Mouse (Mus musculus): ENCODE measurements around the gene Prl2a1. TPM values are rescaled to one million over a fixed set of nuclear protein-coding genes. Genes with fewer than 3 reads are reported as not detected.
"Not testable (repeated sequence)": the region's sequence is repeated elsewhere in the genome, so short reads cannot be mapped to it uniquely, and the experiment has no call there.

The Prl2a1 gene
- not detected in 2 replicates for polyA plus RNA-seq (2012; rRNA removed)

DNA sequence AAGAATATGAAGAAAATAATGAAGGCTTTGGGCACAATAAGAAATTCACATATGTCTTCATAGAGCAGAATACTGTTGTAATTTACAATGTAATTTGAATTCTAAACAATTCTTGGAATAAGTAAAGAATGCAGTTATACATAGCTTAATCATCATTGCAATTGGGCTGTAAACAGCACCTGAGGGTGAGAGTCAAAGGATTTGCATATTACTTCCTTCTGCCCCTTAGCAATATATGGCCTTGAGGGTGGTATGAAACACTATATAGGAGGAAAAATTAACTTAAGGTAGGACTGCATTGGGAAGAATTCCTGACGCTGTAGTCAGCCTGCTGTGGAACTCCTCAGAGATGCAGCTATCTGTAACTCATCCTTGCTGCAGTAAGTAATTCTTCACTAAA is at the start of gene Prl2a1:
TSS of gene Prl2a1 (plus strand) at position 301 of the 400 bp plus-strand sequence.
- H3K27me3 ChIP-seq (replicated peaks; ENCODE audit: control insufficient read depth, insufficient read depth, low read length), result no peaks in the 10 kb centered on the region
- no peak for DNase-seq
- H3K27ac ChIP-seq (ENCODE audit: insufficient read depth, low read depth, low read length), result no peak within 1 kb of the TSS
- H3K36me3 ChIP-seq (ENCODE audit: control insufficient read depth, insufficient read depth, low read length), result no peaks in the 10 kb centered on the region
- 86% methylated on average over 1 of the region's 1 CpGs for WGBS
- no peaks in the 10 kb centered on the region for H3K4me1 ChIP-seq (ENCODE audit: control insufficient read depth, insufficient read depth, low read length)
- no peak within 1 kb of the TSS for H3K4me3 ChIP-seq (ENCODE audit: insufficient read depth, low read depth, low read length)
- TF ChIP-seq CTCF (conservative IDR thresholded peaks at IDR 0.05; ENCODE audit: insufficient read depth, insufficient read length, low read depth, low read length) (no peak), POLR2A (IDR thresholded peaks at IDR 0.05; ENCODE audit: low read depth, low read length) (no peak)

- not testable (repeated sequence) for H3K27me3 ChIP-seq (replicated peaks; ENCODE audit: control insufficient read depth, insufficient read depth, low read length); H3K36me3 ChIP-seq (ENCODE audit: control insufficient read depth, insufficient read depth, low read length); H3K4me1 ChIP-seq (ENCODE audit: control insufficient read depth, insufficient read depth, low read length); DNase-seq; H3K4me3 ChIP-seq (ENCODE audit: insufficient read depth, low read depth, low read length); H3K27ac ChIP-seq (ENCODE audit: insufficient read depth, low read depth, low read length)
- 86% methylated on average over 3 of the region's 3 CpGs for WGBS
Measured at GRCm38 (mm10) chr13:27780704-27781103, 20.8 kb upstream of the Prl2a1 start, which contains the start of gene Prl7c1. Gene Prl7c1 (minus strand): TSS chr13:27780804.

DNA sequence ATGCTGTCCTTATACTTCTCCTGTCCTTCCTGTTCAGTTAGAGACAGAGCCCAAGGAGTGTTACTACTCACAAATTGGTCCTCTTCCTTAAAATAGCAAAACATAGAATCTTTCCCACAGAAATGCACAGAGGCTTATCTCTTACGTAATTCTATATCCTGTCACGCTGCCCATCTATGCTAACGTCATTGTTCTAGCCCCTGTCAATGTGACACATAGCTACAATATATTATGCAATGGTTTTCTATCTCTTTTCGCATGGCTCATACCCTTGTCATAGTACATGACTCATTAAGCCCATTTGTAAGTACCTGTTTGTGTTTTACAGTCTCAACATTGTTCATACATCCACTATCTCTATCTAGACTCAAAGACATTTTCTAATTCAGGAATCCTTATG is 2.2 kb upstream of the Prl2a1 start:
- Histone ChIP-seq H3K27me3 (replicated peaks; ENCODE audit: control insufficient read depth, insufficient read depth, low read length) (no peaks in the 10 kb centered on the region), H3K4me1 (ENCODE audit: control insufficient read depth, insufficient read depth, low read length) (no peaks in the 10 kb centered on the region), H3K36me3 (ENCODE audit: control insufficient read depth, insufficient read depth, low read length) (no peaks in the 10 kb centered on the region), H3K27ac (ENCODE audit: insufficient read depth, low read depth, low read length) (no peak overlapping the region), H3K4me3 (ENCODE audit: insufficient read depth, low read depth, low read length) (no peak overlapping the region)
- 72% methylated on average over 4 of the region's 4 CpGs for WGBS
- TF ChIP-seq CTCF (conservative IDR thresholded peaks at IDR 0.05; ENCODE audit: insufficient read depth, insufficient read length, low read depth, low read length) (no peak), POLR2A (IDR thresholded peaks at IDR 0.05; ENCODE audit: low read depth, low read length) (no peak)
- no peak for DNase-seq

DNA sequence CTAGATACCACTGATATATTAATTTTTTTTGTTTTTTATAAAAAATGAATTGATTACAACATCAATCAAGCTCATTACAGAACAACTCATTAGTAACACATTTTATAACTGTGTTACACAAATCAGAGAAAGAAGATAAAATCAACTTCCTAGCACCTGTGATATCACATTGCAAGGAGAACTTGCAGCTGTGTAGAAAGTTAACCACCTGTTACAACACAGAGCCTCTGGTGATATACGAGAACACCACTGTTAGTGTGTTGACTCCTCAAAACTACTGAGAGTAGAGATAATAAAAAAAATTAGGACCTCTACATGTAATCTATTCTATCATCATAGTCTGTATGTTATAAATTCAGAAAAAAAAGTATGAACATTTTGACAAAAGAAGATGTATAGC is 1.3 kb downstream of the Prl2a1 start:
- H3K4me3 ChIP-seq (ENCODE audit: insufficient read depth, low read depth, low read length), result no peak overlapping the region
- DNase-seq, result no peak
- TF ChIP-seq CTCF (conservative IDR thresholded peaks at IDR 0.05; ENCODE audit: insufficient read depth, insufficient read length, low read depth, low read length), result no peak
- no peak for TF ChIP-seq POLR2A (IDR thresholded peaks at IDR 0.05; ENCODE audit: low read depth, low read length)
- H3K36me3 ChIP-seq (ENCODE audit: control insufficient read depth, insufficient read depth, low read length), result no peaks in the 10 kb centered on the region
- WGBS, result 63% methylated on average over 1 of the region's 1 CpGs
- no peak overlapping the region for H3K27ac ChIP-seq (ENCODE audit: insufficient read depth, low read depth, low read length)
- no peaks in the 10 kb centered on the region for H3K27me3 ChIP-seq (replicated peaks; ENCODE audit: control insufficient read depth, insufficient read depth, low read length)
- H3K4me1 ChIP-seq (ENCODE audit: control insufficient read depth, insufficient read depth, low read length), result no peaks in the 10 kb centered on the region

DNA sequence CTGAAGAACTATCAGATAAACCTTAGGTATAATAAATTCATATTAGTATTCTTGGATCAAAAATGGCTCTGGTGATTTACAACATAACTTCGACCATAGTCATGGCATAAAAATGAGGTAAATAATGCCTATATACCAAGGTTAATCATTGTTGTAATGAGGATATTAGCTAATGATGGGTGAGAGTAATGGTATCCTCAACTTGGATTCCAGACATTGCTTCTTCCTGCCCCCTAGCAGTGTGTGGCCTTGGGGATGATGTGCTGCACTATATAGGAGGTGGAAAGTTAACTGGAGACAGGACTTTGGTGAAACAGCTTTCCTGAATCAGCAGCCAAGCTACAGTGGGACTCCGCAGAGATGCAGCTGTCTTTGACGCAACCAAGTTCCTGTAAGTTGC is 47.6 kb downstream of the Prl2a1 start, which contains the start of gene Prl2c1:
TSS of gene Prl2c1 (plus strand) at position 301 of the 400 bp plus-strand sequence.
- 91% methylated on average over 3 of the region's 3 CpGs for WGBS
- H3K36me3 ChIP-seq (ENCODE audit: control insufficient read depth, insufficient read depth, low read length), result no peaks in the 10 kb centered on the region
- DNase-seq, result no peak
- H3K4me1 ChIP-seq (ENCODE audit: control insufficient read depth, insufficient read depth, low read length), result no peaks in the 10 kb centered on the region
- no peak within 1 kb of the TSS for H3K27ac ChIP-seq (ENCODE audit: insufficient read depth, low read depth, low read length)
- no peaks in the 10 kb centered on the region for H3K27me3 ChIP-seq (replicated peaks; ENCODE audit: control insufficient read depth, insufficient read depth, low read length)
- H3K4me3 ChIP-seq (ENCODE audit: insufficient read depth, low read depth, low read length), result no peak within 1 kb of the TSS
- TF ChIP-seq POLR2A (IDR thresholded peaks at IDR 0.05; ENCODE audit: low read depth, low read length) (no peak), CTCF (conservative IDR thresholded peaks at IDR 0.05; ENCODE audit: insufficient read depth, insufficient read length, low read depth, low read length) (no peak)

Other genes starting within 250 kb of the Prl2a1 start
- gene Prl8a9, start 237.0 kb upstream of the Prl2a1 start, polyA plus RNA-seq (2012; rRNA removed), result not detected in 2 replicates
- not detected in 2 replicates for gene Prl8a1, start 219.5 kb upstream of the Prl2a1 start, polyA plus RNA-seq (2012; rRNA removed)
- not detected in 2 replicates for gene Prl7b1, start 191.1 kb upstream of the Prl2a1 start, polyA plus RNA-seq (2012; rRNA removed)
- gene Prl7a1, start 159.2 kb upstream of the Prl2a1 start, polyA plus RNA-seq (2012; rRNA removed), result not detected in 2 replicates
- not detected in 2 replicates for gene Prl7a2, start 133.6 kb upstream of the Prl2a1 start, polyA plus RNA-seq (2012; rRNA removed)
- gene Prl7d1, start 84.9 kb upstream of the Prl2a1 start, polyA plus RNA-seq (2012; rRNA removed), result not detected in 2 replicates
- gene Prl7c1, start 20.9 kb upstream of the Prl2a1 start, polyA plus RNA-seq (2012; rRNA removed), result not detected in 2 replicates
- gene Prl2c1, start 47.7 kb downstream of the Prl2a1 start, polyA plus RNA-seq (2012; rRNA removed), result not detected in 2 replicates
- not detected in 2 replicates for gene Prl4a1, start 214.6 kb downstream of the Prl2a1 start, polyA plus RNA-seq (2012; rRNA removed)